Mouse (Mus musculus): ENCODE results near the gene Gdi1.

Gene Gdi1

DNA sequence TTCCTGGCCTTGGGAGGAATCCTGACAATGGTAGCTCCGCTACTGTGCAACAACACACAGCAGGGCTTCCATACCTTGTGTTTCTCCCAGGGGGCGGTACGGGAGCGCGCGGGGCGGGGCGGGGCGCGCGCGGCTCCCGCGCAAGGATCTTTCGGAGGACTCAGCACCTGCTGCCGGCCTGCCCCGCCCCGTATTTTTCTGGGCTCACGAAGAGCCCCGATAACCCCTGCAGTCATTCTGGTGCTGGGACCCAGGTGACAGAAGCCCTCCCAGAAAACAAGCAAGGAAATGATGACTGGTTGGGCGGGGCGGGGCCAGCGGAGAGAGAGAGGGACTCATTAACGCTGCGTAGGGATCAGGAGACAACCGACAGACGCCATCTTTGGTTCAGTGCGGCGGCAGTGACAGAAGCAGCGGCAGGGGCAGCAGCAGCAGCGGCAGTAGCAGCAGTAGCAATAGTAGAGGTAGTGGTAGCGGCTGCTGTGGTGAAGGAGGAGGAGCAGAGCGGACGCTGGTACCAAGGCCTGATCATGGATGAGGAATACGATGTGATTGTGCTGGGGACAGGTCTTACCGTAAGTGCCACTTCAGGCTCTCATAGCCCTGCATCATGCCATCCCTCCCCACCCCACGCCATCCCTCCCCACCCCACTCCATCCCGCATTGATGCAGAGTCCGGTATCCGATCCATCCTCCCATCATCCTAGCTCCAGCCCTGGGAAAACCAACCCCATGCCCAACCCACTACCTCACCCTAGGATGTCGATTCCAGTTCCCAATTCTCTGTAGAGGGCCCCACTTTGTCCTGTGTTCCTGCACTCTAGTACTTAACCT, at the start of gene Gdi1:
Gdi1 (plus strand) TSS at position 132 of the 834 bp plus-strand sequence.
- peak; percentile 79 for DNase-seq

- DNase-seq, result no peak
Observed at GRCm38 (mm10) chrX:74257746-74258145, 47.1 kb upstream of the Gdi1 start.

GRCm38 (mm10) chrX:74269736-74270061, 35.1 kb upstream of the Gdi1 start:
- no peak for DNase-seq

DNA sequence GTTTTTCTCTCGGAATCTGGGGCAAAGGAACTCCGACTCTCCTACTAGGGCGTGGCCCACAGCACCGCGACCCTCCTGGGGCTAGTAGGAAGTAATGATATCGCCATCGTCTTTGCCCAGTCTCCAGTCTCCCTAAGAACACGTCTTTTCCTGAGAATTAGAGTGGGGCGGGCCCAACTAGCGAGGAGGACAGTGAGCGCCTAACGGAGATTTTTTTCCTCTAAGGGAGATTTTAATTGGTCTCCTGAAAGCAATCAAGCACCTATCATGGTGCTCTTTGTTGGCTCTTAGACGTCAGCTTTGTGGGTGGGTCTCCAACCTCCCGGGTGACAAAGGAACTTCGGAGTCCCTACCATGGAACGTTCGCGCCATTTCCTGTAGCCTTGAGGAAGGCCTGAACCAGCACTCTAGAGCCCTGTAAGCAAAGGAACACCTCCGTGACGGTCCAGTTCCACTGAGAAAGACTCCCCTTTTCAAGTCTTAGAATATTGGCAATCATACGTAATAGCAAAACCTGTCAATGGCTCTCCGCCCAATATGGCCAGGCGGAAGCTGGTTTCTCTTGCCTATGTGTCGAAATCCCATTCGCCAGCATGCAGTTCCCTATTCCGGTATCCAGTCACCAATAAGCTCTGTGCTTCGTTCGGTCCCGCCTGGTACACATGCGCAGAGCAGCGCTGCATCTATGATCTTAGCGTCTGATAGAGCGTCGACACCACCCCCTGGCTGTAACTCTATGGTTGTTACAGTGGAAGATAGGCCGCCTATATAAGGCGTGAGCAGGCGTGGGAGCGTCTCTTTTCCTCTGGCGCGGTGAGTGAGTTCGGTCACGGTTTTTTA, 34.5 kb upstream of the Gdi1 start, which contains the start of gene Rpl10:
Rpl10 (plus strand) TSS at position 751 of the 840 bp plus-strand sequence.
- peak; percentile 96 for DNase-seq

DNA sequence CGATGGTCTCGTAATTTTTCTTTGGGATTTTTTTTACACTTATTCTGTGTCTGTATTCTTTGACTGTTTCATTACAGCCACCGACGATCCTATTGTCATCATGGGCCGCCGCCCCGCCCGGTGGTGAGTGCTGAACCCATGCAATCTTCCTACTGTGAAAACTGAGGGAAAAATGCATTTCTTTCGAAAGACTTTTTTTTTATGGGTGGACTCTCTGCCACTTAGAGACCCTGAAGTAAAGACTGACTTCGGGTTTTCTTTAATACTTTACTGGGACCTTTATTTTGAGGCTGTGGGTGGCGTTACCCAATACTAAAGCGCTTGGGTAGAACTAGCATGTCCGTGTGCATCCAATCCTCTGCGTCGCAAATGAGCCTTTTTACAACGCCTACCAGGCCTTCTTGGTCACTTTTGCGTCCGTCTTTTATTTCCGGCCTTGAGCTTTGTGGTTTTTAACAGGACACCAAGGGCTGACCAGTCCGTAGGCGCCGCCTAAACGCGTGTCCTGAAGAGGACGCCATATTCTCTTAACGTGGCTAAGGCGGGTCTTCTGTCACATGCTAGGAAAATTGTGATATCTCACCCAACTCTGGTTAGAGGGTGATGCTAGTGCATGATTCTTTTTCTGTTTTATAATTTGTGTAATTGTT, 33.8 kb upstream of the Gdi1 start:
- DNase-seq, result peak; percentile 45

GRCm38 (mm10) chrX:74273422-74274322, 31.1 kb upstream of the Gdi1 start:
- no peak for DNase-seq

DNA sequence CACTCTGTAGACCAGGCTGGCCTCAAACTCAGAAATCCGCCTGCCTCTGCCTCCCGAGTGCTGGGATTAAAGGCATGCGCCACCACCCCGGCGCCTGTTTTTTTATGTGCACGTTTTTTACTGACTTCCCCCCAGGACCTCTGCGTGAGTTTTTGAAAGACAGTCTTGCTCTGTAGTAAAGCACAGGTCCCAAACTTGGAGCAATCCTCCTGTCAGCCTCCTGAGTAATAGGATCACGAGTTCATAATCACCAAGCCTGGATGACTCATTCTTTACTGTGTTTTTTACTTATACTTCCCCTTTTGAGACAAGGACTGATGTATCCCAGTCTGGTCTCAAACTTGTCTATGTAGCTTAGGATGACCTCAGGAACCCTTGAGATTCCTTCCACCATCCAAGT, 26.9 kb upstream of the Gdi1 start:
- DNase-seq, result no peak

- DNase-seq, result no peak
Observed at GRCm38 (mm10) chrX:74281041-74281731, 23.6 kb upstream of the Gdi1 start.

GRCm38 (mm10) chrX:74281732-74282394, 22.9 kb upstream of the Gdi1 start, which contains the start of the genes Taz and Dnase1l1:
Gene Taz, plus strand, starts transcription at chrX:74281912.
Gene Dnase1l1, minus strand, starts transcription at chrX:74282337.
- peak; percentile 84 for DNase-seq

DNA sequence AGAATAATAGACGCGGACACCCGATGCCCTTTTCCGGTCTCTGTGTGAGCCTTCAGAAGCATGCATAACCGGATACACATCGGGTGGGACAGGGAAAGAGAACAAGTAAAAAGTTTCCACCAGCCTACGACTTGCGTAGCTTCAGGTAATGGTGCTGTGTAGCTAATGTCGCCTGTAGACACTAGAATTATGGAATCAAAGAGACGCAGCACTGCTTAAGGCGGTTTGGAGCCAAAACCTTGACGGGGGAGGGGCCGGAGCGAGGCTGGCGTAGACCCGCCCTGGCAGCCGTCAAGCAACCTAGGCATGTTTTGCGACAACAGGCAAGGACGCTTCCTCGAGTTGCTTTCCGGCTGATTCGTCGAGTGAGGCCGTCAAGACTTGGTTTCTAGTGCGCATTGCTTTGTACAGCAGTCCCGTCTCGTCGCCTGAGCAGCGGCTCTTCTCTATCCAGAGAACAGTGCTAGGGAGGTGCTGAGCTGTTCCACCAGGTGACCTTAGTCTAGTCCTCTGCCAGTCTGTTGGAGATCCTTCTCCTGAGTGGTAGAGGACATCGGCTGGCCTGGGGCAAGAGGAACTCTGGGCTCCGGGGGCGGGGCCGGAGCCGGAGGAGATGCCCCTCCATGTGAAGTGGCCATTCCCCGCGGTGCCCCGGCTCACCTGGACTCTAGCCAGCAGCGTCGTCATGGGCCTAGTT, 22.3 kb upstream of the Gdi1 start:
- peak; percentile 89 for DNase-seq

DNA sequence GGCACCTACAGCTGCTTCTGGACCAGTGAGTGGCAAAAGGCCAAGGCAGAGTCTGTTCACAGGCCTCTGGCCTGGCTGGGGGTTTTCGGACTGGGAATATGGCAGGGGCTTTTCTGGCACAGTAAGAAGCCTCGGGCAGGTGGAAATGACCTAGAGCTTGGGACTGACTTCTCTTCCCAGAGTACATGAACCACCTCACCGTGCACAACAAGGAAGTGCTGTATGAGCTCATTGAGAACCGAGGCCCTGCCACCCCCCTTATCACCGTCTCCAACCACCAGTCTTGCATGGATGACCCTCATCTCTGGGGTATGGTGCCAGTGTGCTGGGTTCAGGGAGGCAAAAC, 21.7 kb upstream of the Gdi1 start:
- DNase-seq, result no peak

DNA sequence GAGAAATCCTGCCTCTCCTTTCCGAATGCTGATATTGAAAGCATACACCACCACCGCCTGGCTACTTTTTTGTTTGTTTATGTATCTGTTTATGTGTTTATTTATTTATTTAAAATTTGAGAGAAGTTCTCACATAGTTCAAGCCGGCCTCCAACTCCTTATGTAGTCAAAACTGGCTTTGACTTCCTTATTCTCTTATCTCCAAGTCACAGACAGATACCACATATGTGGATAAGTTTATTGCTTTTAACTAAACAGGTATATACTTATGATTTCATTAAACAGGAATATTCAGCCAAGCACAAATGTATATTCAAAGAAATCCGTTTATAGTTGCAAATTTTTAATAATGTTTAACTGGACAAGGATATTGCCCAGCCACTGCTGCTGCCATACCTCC, 11.4 kb upstream of the Gdi1 start:
- DNase-seq, result no peak

DNA sequence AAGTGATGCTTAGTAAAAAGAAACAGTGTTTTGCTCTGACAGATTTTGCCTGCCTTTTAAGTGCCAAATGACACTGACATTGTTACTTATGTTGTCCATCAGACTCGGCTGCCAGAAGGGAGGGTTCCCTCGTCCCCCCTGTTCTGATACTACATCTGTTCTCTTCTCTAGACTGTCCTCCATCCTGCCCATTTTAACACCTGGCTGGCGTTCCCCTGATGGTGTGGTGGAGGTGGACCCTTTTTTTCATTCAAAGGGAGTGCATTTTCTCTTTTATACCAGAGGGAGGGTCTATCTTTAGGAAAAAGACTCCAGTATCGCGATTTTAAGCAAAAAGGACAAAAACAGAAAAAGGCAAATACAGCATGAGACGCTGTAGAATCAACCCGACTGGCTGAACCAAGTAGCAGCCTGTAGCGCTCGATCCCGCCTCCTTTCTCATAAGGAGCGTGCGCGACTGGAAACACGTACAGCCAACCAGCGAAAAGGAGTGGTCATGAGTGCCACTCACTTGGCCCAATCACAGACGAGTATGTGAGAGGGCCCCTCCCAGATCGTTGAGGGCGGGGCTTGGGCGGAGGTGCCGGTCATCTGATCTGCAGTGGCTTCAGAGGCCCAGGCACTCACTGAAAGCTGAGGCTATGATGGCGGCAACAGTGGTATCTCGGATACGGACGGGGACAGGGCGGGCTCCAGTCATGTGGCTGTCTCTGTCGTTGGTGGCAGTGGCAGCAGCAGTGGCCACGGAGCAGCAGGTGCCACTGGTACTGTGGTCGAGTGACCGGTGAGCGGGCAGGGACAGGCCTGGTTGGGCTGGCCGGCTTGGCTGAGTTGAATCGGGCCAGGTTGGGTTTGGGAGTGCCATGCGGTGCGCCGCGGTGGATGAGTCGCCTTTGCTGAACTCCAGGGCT, 8.0 kb upstream of the Gdi1 start, which contains the start of gene Atp6ap1:
Atp6ap1 (plus strand) TSS at position 560 of the 911 bp plus-strand sequence.
- DNase-seq, result peak; percentile 97

- DNase-seq, result no peak
Observed at GRCm38 (mm10) chrX:74298348-74298747, 6.5 kb upstream of the Gdi1 start.

- DNase-seq, result no peak
Observed at GRCm38 (mm10) chrX:74299721-74300120, 5.1 kb upstream of the Gdi1 start.

DNA sequence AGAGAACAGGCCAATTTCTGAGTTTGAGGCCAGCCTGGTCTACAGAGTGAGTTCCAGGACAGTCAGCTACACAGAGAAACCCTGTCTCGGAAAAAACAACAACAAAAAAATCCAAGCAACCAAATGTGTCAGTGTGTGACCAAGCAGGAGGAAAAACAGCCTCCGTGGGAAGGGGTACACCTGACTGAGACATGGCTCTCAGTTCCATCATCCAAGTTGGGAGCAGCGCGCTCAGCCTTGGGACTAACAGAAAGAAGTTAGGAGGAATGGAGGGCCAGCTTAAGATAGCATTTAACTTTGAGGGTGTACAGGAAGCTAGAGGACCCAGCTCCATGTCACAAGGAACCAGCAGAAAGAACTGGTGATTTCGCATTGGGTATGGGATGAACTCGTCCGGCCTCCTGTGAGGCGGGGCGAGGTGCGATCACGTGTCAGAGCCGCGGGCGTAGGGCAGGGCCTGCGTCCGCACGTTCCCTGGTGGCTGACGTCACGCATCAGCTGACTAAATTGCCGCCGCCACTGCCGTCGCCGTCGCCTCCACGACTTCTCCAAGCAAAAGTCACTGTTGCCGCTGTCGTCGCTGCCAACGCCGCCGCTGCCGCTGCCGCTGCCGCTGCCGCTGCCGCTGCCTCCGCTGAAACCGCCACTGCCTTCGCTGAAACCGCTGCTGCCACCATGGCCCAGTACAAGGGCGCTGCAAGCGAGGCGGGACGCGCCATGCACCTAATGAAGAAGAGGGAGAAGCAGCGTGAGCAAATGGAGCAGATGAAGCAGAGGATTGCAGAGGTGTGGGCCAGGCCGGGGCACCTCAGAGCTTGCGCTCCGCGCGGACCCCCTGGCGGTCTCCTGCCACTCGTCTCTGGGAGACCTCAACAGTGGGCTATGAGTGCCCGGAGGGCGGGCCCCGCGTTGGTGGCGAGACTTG, 8.0 kb downstream of the Gdi1 start, which contains the start of gene Fam50a:
Fam50a (plus strand) TSS at position 494 of the 925 bp plus-strand sequence.
- peak; percentile 91 for DNase-seq

GRCm38 (mm10) chrX:74328725-74329161, 23.9 kb downstream of the Gdi1 start, which contains the start of gene Plxna3:
Gene Plxna3, plus strand, starts transcription at chrX:74329066.
- DNase-seq, result peak; percentile 74

DNA sequence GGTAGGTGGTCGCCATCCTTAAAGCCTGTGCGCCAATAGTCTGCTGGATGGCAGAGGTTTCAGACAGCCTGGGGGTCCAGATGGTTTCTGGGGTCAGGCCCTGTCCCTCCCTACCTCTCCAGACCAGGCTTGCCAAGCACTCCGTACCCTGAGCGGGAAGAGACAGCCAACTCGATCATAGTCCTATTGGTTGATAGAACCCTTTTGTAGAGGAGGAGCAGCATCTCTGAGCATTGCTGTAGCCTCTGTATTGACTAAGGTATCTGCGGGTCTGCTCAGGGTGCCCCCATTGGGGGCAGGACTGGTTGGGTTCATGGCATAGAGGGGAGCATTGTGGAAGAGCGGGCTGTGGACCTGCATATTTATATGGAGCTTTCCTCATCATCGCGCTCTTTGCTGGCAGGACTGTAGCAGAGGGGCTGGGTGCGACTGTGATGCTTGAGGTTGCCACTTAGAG, 24.4 kb downstream of the Gdi1 start:
- DNase-seq, result no peak
